Mouse (Mus musculus) testis, postnatal 14 days (tissue): ENCODE results near the gene Olfr1326-ps1.

ENCODE experiments used
- DNase-seq: peaks from one replicate; pipeline ENCODE4 v3.0.0; 2021; ENCODE audit warnings: low spot score

Olfr1326-ps1 gene

GRCm38 (mm10) chrX:74574788-74575187 lies at the start of gene Olfr1326-ps1:
Gene Olfr1326-ps1 (minus strand): TSS chrX:74574888.
- no peak for DNase-seq

GRCm38 (mm10) chrX:74592379-74592778 lies 17.7 kb upstream of the Olfr1326-ps1 start, which contains the start of gene Olfr1325:
Gene Olfr1325 (plus strand): TSS chrX:74592679.
- no peak for DNase-seq
